Mouse (Mus musculus) thymus, postnatal 14 days (tissue): ENCODE results near the gene Large2.

Source experiments
- DNase-seq: peaks from one replicate; pipeline ENCODE4 v3.0.0; 2021

The Large2 gene

DNA sequence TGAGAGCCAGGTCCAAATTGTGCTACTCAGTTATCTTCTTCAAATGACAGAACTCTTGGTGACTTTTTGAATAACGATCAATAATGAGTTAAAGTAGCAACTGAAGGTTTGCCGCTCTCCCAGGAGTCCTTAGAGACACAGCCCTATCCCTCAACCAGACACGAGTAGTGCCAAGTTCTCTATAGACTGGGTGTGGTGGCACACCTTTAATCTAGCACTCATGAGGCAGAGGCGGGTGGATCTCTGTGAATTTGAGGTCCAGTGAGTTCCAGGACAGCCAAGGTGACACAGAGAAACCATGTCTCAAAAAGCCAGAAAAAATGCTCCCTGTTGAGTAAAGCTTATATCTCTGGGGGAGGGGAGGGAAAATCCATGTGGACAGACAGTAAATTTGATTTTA, 47.1 kb downstream of the Large2 start:
- DNase-seq, result no peak

DNA sequence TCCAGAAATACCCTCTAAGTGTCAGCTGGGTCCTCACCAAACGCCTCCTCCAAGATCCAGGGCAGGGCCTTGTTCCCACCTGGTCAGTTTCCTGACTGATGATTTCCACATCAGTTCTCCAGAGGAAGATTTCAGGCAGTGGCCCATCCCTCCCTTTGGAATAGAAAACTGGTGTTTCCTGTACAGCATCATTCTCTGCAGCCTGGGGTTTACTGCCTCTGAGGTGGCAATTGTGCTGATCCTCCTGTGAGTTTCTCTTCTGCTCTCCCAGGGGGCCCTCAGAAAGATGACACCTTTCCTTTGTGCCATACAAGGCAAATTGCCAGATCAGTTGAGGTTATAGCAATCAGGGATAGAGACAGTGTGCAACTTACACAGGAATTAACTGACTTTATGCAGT, 48.4 kb downstream of the Large2 start:
- DNase-seq, result no peak

DNA sequence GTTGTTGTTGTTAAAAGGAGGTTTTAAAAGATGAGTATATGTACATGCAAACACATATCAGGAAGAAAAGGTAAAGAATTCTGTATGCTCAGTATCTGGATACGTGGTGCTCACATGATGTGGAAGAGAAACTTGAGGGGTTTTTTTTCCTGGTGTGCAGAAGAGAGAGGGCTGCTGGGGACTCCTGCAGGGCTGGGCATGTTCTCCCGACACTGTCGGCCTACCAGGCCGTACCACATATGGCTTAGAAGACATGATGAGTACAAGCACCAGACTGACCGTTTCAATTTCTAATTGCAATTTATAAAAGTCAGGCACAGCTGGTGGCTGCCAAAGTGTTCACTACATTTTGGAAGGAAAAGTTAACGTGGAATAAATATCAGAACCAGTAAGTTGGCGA, 49.0 kb downstream of the Large2 start:
- DNase-seq, result no peak

DNA sequence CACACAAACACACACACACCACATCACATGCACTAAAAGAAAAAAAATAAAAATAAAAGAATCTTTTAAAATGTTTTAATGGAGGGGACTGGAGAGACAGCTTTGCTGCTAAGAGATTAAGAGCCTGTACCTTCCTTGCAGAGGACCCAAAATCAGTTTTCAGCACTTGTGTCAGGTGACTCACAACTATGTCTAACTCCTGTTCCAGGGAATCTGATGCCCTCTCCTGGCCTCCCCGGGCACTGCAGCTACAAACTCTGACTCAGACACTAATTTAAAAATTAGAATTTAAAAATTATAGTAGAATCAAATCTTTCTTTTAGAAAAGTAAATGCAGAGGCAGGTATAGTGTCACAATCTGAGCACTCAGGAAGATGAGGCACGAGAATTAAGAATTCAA, 52.0 kb downstream of the Large2 start:
- peak; percentile 59 for DNase-seq

DNA sequence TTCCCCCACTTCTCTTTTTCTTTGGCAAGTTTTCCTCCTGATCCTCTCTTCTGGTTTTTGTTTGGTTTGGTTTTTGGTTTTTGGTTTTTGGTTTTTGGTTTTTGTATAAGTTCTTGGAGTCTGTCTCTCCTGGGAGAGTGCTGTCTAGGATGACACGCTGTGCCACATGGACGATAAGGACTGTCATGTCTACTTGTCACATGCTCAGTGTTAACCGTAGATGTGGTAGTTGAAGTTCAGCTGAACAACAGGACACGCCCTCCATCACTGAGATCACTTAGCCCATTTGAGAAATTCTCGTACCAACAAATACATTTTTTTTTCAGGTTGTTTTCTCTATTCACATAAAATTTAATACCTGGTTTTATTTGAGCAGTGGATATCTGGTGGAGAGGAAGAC, 57.4 kb downstream of the Large2 start:
- no peak for DNase-seq

DNA sequence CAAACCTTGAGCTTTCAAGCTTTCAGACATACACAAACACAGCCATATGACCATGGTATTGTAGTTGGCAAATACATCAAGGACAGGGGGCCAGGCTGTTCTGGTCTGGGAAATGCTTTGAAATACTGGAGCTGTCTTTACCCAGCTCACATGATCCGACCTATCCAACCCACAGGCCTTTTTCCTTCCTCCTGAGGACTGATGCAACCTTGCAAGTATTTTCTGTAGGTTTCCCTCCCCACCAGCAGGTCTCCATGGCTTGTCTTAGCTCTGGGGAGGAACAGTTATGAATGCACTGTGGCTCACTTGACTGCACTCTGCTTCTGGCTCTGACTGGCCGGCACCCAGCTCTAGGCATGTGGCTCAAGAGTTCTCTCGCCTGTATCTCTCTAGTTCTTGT, 58.0 kb downstream of the Large2 start:
- DNase-seq, result no peak
